Mouse (Mus musculus) embryonic fibroblast, embryonic 13.5 days (primary cell): Measurements from ENCODE around the gene Rab8b. TPM values are rescaled to one million over a fixed set of nuclear protein-coding genes. Genes with fewer than 3 reads are reported as not detected.
"Not testable (repeated sequence)": the region's sequence is repeated elsewhere in the genome, so short reads cannot be mapped to it uniquely, and the experiment has no call there.

Source experiments
- H3K27ac ChIP-seq: 2 replicates; pipeline ENCODE4 v1.5.1; 2012; ENCODE audit warnings: low read length, control low read depth, inconsistent platforms; ENCODE audit not compliant: insufficient read depth
- H3K4me1 ChIP-seq: 2 replicates; pipeline ENCODE4 v1.6.1; 2011; ENCODE audit warnings: low read length; ENCODE audit not compliant: control insufficient read depth, insufficient read depth
- H3K4me3 ChIP-seq: 2 replicates; pipeline ENCODE4 v1.5.1; 2011; ENCODE audit warnings: mild to moderate bottlenecking, control low read depth, low read length; ENCODE audit not compliant: insufficient read depth
- CTCF ChIP-seq: IDR thresholded peaks from 2 replicates; pipeline ENCODE4 v1.5.1; 2011; ENCODE audit warnings: mild to moderate bottlenecking, control low read depth, low read length, moderate library complexity, borderline replicate concordance; ENCODE audit not compliant: insufficient read depth
- POLR2A ChIP-seq: IDR thresholded peaks from 2 replicates; pipeline ENCODE4 v1.6.1; 2011; ENCODE audit warnings: low read depth, mild to moderate bottlenecking, control low read depth, low read length, moderate library complexity
- polyA plus RNA-seq: library from polyadenylated mRNA; stranded (reverse); fragments of >200 nt; gene quantifications from 2 replicates; pipeline ENCODE4 v1.2.4, GENCODE M21; 2011; ENCODE audit warnings: low read depth; ENCODE audit not compliant: missing spikeins, insufficient read length

Rab8b gene
- polyA plus RNA-seq, 1 experiment, result 32.5 TPM

DNA sequence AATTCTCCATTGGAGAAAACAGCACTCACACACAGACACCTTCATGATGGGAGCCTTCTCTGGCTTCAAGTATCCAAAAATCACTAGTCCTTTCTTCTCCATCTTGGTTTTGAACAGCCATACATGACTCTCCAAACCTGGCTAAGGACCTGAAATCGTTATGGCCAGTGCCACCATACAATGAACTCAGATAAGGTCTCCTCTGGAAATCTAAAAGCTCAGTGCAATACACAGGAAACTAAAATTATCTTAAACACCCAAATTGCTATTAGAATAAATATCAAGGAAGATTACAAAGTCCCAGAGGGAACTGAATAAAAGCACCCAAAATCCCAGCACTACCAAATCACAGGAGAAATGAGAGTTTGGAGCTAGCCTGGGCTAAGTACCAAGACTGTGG is 25.1 kb downstream of the Rab8b start:
- Histone ChIP-seq H3K27ac (no peak overlapping the region), H3K4me1 (0 out of 2 replicates have a peak, but pooled peaks cover 2% of the 10 kb centered on the region), H3K4me3 (no peak overlapping the region)
- TF ChIP-seq CTCF (no peak), POLR2A (no peak)

DNA sequence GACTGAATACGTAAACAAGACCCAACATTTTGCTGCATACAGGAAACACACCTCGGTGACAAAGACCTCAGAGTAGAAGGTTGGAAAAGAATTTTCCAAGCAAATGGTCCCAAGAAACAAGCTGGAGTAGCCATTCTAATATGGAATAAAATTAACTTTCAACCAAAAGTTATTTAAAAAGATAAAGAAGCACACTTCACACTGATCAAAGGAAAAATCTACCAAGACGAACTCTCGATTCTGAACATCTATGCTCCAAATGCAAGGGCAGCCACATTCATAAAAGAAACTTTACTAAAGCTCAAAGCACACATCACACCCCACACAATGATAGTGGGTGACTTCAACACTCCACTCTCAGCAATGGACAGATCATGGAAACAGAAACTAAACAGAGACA is 27.0 kb downstream of the Rab8b start:
- H3K4me3 ChIP-seq, H3K4me1 ChIP-seq, H3K27ac ChIP-seq: not testable (repeated sequence)

DNA sequence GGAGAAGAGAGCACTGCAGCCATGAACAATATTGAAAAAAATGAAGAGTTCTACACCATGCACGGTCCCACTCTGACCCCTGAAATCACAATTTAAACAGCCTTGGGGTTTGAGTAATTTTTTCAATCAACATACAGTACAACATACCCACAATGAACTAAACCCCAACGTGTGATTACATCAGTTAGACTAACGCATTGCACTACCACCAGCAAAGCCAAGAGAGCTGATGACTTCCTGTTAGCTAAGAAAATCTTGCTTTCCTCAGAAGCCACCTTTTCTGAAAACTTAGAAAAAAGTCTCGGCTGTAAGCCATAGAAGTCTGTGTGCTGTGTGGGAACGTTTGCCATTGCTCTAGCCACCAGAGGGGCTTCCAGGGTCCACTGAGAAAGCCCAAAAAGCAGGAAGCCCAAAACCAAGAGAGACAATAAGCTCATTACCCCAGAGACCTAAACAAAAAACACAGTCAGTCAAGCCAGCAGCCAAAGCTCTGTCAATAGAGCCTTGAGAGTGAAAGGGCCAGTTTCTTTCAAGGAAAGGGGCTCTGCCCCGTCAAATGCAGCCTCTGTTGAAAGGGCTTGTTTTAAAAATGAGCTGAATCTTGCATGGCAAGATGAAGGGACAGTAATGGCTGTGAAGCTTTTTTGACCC is 31.4 kb downstream of the Rab8b start:
- TF ChIP-seq CTCF (no peak), POLR2A (no peak)
- H3K4me1 ChIP-seq, result peaks cover 8% of the 10 kb centered on the region; the same call in 1 of the 2 replicates

DNA sequence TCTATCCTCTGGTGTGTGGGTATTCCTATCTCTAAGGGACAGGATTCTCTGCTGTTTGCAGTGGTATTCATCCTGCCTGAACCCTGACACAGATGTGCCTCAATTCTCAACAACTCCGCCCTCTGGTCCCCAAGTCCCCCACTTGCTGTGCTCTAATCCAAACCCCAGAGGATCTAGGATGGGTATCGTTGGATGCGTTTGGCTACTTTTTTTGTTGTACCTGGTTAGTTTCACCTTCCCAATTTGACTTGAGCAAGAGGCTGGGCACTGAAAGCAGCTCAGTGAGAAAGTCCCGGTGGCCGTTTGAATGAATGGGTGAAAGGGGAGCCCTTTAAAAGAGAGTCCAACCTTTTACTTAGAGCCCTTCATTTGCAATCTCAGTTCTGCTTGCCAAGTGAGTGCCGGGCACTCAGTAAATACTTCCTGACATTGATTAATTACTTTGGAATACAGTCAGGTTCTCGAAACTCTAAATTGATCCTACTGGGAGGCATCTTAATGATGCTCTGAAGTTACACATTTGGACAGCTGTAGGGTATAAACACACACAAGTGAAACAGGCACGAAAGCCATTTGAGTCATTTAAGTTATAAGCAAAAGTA is 32.1 kb downstream of the Rab8b start:
- Histone ChIP-seq H3K4me1 (peaks cover 13% of the 10 kb centered on the region), H3K4me3 (no peak overlapping the region)
- TF ChIP-seq POLR2A (no peak), CTCF (no peak)

More for the DNA sequence above, 31.4 kb downstream of the Rab8b start:
- Histone ChIP-seq H3K4me3 (no peak overlapping the region), H3K27ac (no peak overlapping the region)

DNA sequence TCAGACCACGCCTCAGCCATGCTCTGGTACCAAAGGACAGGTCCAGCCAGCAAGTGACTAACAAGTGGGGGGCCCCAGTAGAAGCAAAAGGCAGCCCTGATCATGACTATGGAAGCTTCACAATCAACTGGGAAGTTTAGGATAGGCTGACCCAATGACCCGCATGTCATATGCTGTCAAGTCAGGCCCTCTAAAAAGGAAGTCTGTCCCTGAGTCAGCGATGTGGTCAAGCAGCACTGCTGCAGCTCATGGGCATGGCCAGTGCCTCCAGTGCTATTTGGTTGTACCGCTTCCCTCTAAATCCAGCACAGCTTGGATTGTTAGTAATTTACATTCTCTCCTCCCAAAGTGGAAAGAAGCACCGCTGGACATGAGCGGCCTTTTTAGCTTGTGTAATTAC is 32.7 kb downstream of the Rab8b start:
- Histone ChIP-seq H3K4me1 (peaks cover 17% of the 10 kb centered on the region), H3K27ac (no peak overlapping the region), H3K4me3 (no peak overlapping the region)
- TF ChIP-seq POLR2A, result no peak
- TF ChIP-seq CTCF, result no peak

More for the DNA sequence above, 32.1 kb downstream of the Rab8b start:
- H3K27ac ChIP-seq, result no peak overlapping the region

DNA sequence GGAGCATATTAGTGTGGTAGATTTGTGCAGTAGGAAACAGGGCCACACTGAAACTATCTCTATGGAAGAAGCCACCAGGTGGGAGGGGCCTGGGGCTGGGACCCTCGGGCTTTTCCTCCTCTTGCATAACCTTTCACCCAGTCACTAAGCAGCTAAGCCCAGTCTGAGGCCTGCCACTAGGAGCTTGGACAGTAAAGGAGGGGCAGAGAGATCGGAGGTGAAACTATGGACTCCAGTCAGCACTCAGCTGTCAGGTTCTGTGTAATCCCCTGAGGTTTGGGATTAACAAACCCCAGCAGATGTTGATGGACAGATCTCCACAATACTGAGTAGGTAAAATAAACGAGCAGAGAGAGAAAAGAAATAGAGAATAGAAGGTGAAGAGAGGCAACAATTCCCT is 33.1 kb downstream of the Rab8b start:
- TF ChIP-seq CTCF (no peak), POLR2A (no peak)
- Histone ChIP-seq H3K4me3 (no peak overlapping the region), H3K27ac (no peak overlapping the region), H3K4me1 (peaks cover 18% of the 10 kb centered on the region)

DNA sequence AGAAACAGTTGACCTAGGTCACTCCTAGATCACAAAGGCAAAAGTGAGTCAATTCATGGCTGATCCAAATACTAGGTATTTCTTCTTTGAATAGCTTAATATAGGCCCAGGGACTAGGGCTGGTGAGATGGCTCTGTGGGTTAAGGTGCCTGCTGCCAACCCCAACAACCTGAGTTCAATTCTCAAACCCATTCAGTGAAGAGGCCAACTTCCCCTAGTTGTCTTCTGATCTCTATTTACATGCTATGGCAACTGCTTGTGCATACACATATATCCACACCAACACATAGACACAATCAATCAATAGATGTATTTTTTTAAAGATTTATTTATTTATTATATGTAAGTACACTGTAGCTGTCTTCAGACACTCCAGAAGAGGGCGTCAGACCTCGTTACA is 34.9 kb downstream of the Rab8b start:
- H3K4me1 ChIP-seq, result peaks cover 18% of the 10 kb centered on the region
- no peak overlapping the region for H3K4me3 ChIP-seq
- no peak overlapping the region for H3K27ac ChIP-seq
- TF ChIP-seq POLR2A, result no peak
- TF ChIP-seq CTCF, result no peak

DNA sequence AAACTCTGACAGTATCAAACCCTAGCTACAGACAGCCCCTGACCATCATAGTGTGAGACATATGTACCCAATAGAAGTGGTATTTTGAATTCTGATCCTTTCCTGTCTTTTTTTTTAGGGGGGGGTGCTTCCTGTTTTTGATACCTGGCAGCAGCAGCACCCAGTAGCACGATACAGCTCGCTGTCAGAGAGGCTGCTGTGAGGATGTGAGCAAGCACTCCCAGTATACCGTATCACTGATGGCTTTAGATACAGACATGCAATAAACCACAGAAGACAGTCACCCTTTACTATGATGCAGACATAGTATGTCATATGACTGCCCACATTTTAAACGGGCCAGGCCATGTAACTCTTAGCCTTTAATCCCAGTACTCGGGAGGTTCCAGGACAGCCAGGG is 36.0 kb downstream of the Rab8b start:
- no peak overlapping the region for H3K27ac ChIP-seq
- TF ChIP-seq POLR2A, result no peak
- no peak for TF ChIP-seq CTCF
- peaks cover 18% of the 10 kb centered on the region for H3K4me1 ChIP-seq
- no peak overlapping the region for H3K4me3 ChIP-seq

DNA sequence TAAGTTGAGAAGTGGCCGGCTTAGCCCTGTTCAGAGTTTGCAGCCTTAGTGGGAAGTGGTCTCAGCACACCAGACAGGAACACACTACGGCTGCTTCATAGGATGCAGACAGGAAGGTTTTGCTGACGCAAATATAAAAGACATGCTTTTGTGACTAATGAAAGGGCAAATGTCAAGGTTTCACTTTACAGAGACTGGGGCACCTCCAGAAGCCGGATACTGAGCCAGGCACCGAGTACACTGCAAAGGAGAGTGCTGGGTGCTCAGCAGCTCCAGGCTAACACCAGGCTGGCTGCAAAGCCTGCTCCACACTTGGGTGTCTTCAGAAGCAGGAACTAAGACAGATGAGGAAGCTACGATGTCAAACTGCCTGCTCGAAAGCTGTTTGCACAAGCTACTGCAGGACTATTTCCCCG is 37.1 kb downstream of the Rab8b start:
- TF ChIP-seq POLR2A, result no peak
- TF ChIP-seq CTCF, result no peak
- no peak overlapping the region for H3K27ac ChIP-seq
- H3K4me3 ChIP-seq, result no peak overlapping the region
- H3K4me1 ChIP-seq, result peaks cover 15% of the 10 kb centered on the region

DNA sequence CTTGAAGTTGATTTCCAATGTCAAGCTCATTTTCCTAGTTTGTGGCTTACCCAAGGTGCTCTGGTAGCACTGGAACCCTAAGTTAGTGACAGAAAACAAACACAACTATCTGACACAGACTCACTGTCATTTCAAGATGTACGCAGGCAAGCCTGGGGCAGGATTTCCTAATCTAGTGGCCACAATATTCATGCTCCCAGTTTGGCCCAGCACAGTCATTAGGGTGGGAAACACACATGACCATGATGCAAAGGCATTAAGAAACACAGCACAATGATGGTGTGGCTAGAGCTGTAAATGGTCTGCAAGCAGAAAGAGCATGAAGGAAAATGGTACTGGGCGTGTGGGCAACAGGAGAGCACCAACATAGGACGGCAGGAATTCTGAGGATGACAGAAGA is 37.6 kb downstream of the Rab8b start:
- Histone ChIP-seq H3K4me3 (no peak overlapping the region), H3K27ac (no peak overlapping the region), H3K4me1 (peaks cover 13% of the 10 kb centered on the region)
- TF ChIP-seq POLR2A (no peak), CTCF (no peak)
